Mouse (Mus musculus): ENCODE measurements around the gene Qser1. TPM values are rescaled to one million over a fixed set of nuclear protein-coding genes. Genes with fewer than 3 reads are reported as not detected.
A peak's percentile ranks its signal among the peaks of the same experiment; 100 is the strongest.

Gene Qser1
- total and polyA plus RNA-seq, 3 experiments = 3.9 to 14.5 TPM; not detected in 1

GRCm38 (mm10) chr2:104814181-104814951, 2.2 kb downstream of the Qser1 start:
- Histone ChIP-seq H3K36me3 (ENCODE audit: control insufficient read depth in 1 of 2, insufficient read depth in 2 of 2, low read length in 2 of 2) (peaks cover 0 to 26% of the 10 kb centered on the region in 2 experiments; a peak in 2 of 4 replicates), H3K9ac (ENCODE audit: control insufficient read depth, low read depth, low read length, poor library complexity, severe bottlenecking) (peak overlapping the region; percentile 14; the same call in 1 of the 2 replicates), H3K4me1 (ENCODE audit: control insufficient read depth in 1 of 2, insufficient read depth in 2 of 2, low read length in 2 of 2) (peaks cover 7 to 10% of the 10 kb centered on the region in 2 experiments), H3K9me3 (replicated peaks; ENCODE audit: insufficient read depth, low read length) (no peaks in the 10 kb centered on the region), H3K27ac (ENCODE audit: control insufficient read depth, low read depth, low read length) (no peak overlapping the region), H3K79me2 (ENCODE audit: control insufficient read depth, insufficient read depth, low read length, poor library complexity) (peaks cover 43% of the 10 kb centered on the region), H3K4me3 (ENCODE audit: control insufficient read depth in 1 of 2, insufficient read depth in 1 of 2, low read depth in 2 of 2, low read length in 2 of 2) (no peak overlapping the region; a peak in 1 of 4 replicates), H3K27me3 (ENCODE audit: control insufficient read depth in 1 of 2, insufficient read depth in 2 of 2, low read length in 2 of 2) (no peaks in the 10 kb centered on the region)
- TF ChIP-seq USF2 (IDR thresholded peaks at IDR 0.05; ENCODE audit: borderline replicate concordance in 1 of 2, insufficient read depth in 1 of 2, low read depth in 1 of 2, low read length in 2 of 2) (no peak), ETS1 (IDR thresholded peaks at IDR 0.05; ENCODE audit: low read depth, low read length) (no peak), KAT2A (conservative IDR thresholded peaks at IDR 0.05; ENCODE audit: low read depth, low read length) (no peak), BHLHE40 (IDR thresholded peaks at IDR 0.05; ENCODE audit: borderline replicate concordance, low read depth, low read length) (no peak), ELF1 (IDR thresholded peaks at IDR 0.05; ENCODE audit: low read depth, low read length) (no peak), ZMIZ1 (IDR thresholded peaks at IDR 0.05; ENCODE audit: low read depth, low read length) (no peak), SMC3 (IDR thresholded peaks at IDR 0.05; ENCODE audit: low read depth, low read length) (no peak), CHD1 (IDR thresholded peaks at IDR 0.05; ENCODE audit: low read depth, low read length) (no peak), CTCF (IDR thresholded peaks at IDR 0.05 in 2 of 3, conservative IDR thresholded peaks at IDR 0.05 in 1 of 3; ENCODE audit: control insufficient read depth in 1 of 3, insufficient read depth in 1 of 3, low read depth in 2 of 3, low read length in 3 of 3, poor library complexity in 1 of 3, severe bottlenecking in 1 of 3) (no peak), UBTF (IDR thresholded peaks at IDR 0.05; ENCODE audit: borderline replicate concordance, insufficient read depth, low read depth, low read length) (no peak), CHD2 (IDR thresholded peaks at IDR 0.05; ENCODE audit: low read length) (no peak), POLR2AphosphoS2 (IDR thresholded peaks at IDR 0.05; ENCODE audit: low read length) (no peak), MEF2A (IDR thresholded peaks at IDR 0.05; ENCODE audit: extremely low read depth, insufficient replicate concordance, low read depth, low read length, poor library complexity, severe bottlenecking) (no peak), NELFE (IDR thresholded peaks at IDR 0.05; ENCODE audit: low read depth, low read length) (no peak), MAZ (IDR thresholded peaks at IDR 0.05; ENCODE audit: low read depth, low read length) (no peak), MAX (IDR thresholded peaks at IDR 0.05; ENCODE audit: low read length) (no peak), MYB (IDR thresholded peaks at IDR 0.05; ENCODE audit: low read depth, low read length) (no peak), HCFC1 (IDR thresholded peaks at IDR 0.05; ENCODE audit: low read depth, low read length) (no peak), JUND (IDR thresholded peaks at IDR 0.05; ENCODE audit: low read depth, low read length) (no peak)
- peak; percentile 25 for DNase-seq (ENCODE audit: low read depth, low spot score)
